Mouse (Mus musculus): ENCODE results near the gene Sbk2. TPM values are rescaled to one million over a fixed set of nuclear protein-coding genes. Genes with fewer than 3 reads are reported as not detected.

Sbk2 gene
- not detected for total RNA-seq (2023)

GRCm38 (mm10) chr7:4964272-4964671 lies at the start of gene Sbk2:
Gene Sbk2 (minus strand): TSS chr7:4964406.

GRCm38 (mm10) chr7:4996003-4996895 lies 32.0 kb upstream of the Sbk2 start, which contains the start of gene Zfp579:
Gene Zfp579 (minus strand): TSS chr7:4996158.

DNA sequence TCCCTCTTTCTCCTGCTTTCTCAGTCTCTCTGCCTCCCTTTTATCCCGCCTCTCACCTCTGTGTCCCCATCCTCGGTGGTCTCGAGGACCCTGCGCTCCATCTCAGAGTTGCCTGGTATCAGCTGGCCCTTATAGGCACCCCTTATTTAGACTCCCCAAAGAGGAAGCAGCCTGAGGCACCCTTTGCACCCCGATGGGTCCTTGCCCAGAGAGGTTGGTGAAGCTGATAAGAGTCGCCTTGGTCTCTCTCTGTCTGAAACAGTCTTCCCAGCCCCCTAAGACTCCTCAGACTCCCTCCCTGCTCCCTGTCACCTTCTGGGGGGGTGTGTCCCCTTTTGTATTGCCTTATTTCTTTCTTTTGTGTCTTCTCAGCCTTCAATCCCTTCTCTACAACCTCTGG lies 6.9 kb upstream of the Sbk2 start, which contains the start of gene Sbk3:
Gene Sbk3, minus strand, starts transcription at position 101 of the 400 bp plus-strand sequence.

GRCm38 (mm10) chr7:4925441-4926381 lies 38.5 kb downstream of the Sbk2 start, which contains the start of gene Ssc5d:
Gene Ssc5d (plus strand): TSS chr7:4925785.

GRCm38 (mm10) chr7:4921824-4922482 lies 42.3 kb downstream of the Sbk2 start, which contains the start of gene Nat14:
Gene Nat14 (plus strand): TSS chr7:4922028.

DNA sequence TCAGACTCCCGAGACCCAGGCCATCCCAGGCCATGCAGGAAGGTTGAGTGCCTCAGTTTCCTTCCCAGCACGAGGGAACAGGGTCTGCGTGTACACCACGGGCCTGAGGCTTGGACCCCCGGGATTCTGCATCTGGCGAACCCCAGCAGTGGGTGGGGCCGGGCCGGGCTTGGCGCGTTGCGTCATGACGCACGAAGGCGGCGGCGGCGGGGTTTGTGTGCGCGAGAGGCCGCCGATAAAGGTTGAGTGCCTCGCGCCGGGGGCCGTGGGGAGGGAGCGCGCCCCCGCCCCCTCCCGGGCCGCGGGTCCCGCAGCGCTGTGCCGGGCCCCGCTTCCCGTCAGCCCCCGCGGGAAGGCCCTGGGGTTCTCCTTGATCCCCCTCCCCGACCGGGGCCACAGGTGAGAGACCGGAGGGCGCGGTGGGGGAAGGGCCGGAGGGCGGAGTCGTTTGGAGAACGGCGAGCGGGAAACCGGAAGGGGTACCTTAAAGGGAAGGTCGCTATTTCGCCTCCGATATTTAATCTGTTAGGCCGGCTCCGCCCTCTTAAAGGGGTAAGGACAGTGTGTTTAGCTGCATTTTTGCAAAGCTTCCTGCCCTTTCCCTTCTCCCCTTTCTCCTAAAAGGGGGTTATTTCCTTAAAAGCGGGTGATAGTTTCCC lies 49.1 kb downstream of the Sbk2 start, which contains the start of gene Zfp628:
Gene Zfp628, plus strand, starts transcription at position 211 of the 659 bp plus-strand sequence.

DNA sequence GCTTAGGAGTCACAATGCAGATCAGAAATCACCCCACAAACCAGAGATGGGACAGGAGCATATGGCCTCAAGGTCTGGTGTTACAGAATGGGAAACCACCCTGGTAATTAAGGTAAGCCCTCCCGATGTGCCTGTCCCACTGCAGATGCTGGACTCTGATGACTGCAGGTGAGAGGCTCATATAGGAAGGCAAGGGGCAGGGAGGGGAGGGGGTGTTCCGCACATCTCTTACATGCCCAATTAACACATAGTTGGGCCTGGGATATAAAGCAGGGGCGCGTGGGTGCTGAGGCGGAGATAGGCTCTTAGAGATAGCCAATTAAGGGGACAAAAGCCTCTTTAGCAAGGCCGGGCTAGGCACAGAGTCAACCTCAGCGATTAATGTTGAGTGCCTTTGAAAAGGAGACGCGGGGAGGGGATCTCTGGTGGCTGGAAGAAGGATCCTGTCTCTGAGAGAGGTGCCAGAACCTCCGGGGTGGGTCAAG lies 57.7 kb downstream of the Sbk2 start, which contains the start of gene Gm36210:
Gene Gm36210, minus strand, starts transcription at position 51 of the 485 bp plus-strand sequence.

Other genes starting within 250 kb of the Sbk2 start
- gene Tmem150b, start 239.2 kb downstream of the Sbk2 start, total RNA-seq (2023): 10 to 100 TPM; 30.4 to 32.3 TPM
- 100 to 1,000 TPM; 133 to 143 TPM for gene Kmt5c, start 224.3 kb downstream of the Sbk2 start, total RNA-seq (2023)
- 10 to 100 TPM; 14.3 to 17.8 TPM for gene Cox6b2, start 211.3 kb downstream of the Sbk2 start, total RNA-seq (2023)
- not detected for gene Fam71e2, start 193.1 kb downstream of the Sbk2 start, total RNA-seq (2023)
- not detected for gene Il11, start 181.5 kb downstream of the Sbk2 start, total RNA-seq (2023)
- gene Tmem190, start 181.5 kb downstream of the Sbk2 start, total RNA-seq (2023): not detected
- gene Tmem238, start 174.8 kb downstream of the Sbk2 start, total RNA-seq (2023): 1 to 10 TPM; 1.3 to 1.9 TPM
- gene Rpl28, start 171.5 kb downstream of the Sbk2 start, total RNA-seq (2023): 1,000 to 10,000 TPM; 1,418 to 1,752 TPM
- gene Ube2s, start 151.8 kb downstream of the Sbk2 start, total RNA-seq (2023): 100 to 1,000 TPM; 114 to 117 TPM
- 1 to 10 TPM; 1.2 to 1.5 TPM for gene Shisa7, start 119.7 kb downstream of the Sbk2 start, total RNA-seq (2023)
- 1 to 10 TPM; 6.4 to 7.2 TPM for gene Isoc2b, start 94.1 kb downstream of the Sbk2 start, total RNA-seq (2023)
- gene Isoc2a, start 87.3 kb downstream of the Sbk2 start, total RNA-seq (2023): 10 to 100 TPM; 11.6 to 14.8 TPM
- gene Gm36210, start 57.9 kb downstream of the Sbk2 start, total RNA-seq (2023): not detected
- 10 to 100 TPM; 17.1 to 18.6 TPM for gene Zfp628, start 49.2 kb downstream of the Sbk2 start, total RNA-seq (2023)
- 1 to 10 TPM; 3.6 to 6.4 TPM for gene Nat14, start 42.4 kb downstream of the Sbk2 start, total RNA-seq (2023)
- under 1 TPM in 1 of 2 experiments, not detected in 1; 0.12 TPM for gene Ssc5d, start 38.6 kb downstream of the Sbk2 start, total RNA-seq (2023)
- not detected for gene Sbk3, start 6.8 kb upstream of the Sbk2 start, total RNA-seq (2023)
- 1 to 10 TPM; 6.0 to 6.5 TPM for gene Zfp579, start 31.8 kb upstream of the Sbk2 start, total RNA-seq (2023)
- gene Zfp524, start 50.0 kb upstream of the Sbk2 start, total RNA-seq (2023): 10 to 100 TPM; 16.2 to 20.5 TPM
- 10 to 100 TPM; 35.3 to 42.1 TPM for gene Fiz1, start 50.3 kb upstream of the Sbk2 start, total RNA-seq (2023)
- not detected for gene Gm44973, start 51.1 kb upstream of the Sbk2 start, total RNA-seq (2023)
- 10 to 100 TPM; 29.5 to 31.5 TPM for gene Zfp865, start 56.0 kb upstream of the Sbk2 start, total RNA-seq (2023)
- gene Ccdc106, start 56.1 kb upstream of the Sbk2 start, total RNA-seq (2023): 1 to 10 TPM in 1 of 2 experiments, under 1 TPM in 1; 0.86 to 1.5 TPM
- under 1 TPM in 1 of 2 experiments, not detected in 1; 0.76 TPM for gene 4632433K11Rik, start 69.7 kb upstream of the Sbk2 start, total RNA-seq (2023)
- gene Zfp784, start 74.0 kb upstream of the Sbk2 start, total RNA-seq (2023): 1 to 10 TPM; 3.2 to 3.4 TPM
- gene Zfp580, start 87.1 kb upstream of the Sbk2 start, total RNA-seq (2023): 1 to 10 TPM in 1 of 2 experiments, not detected in 1; 1.3 TPM
- gene U2af2, start 97.7 kb upstream of the Sbk2 start, total RNA-seq (2023): 100 to 1,000 TPM; 287 to 299 TPM
- gene Epn1, start 115.8 kb upstream of the Sbk2 start, total RNA-seq (2023): 100 to 1,000 TPM; 235 to 258 TPM
- not detected for gene Rfpl4, start 152.5 kb upstream of the Sbk2 start, total RNA-seq (2023)
- under 1 TPM; 0.55 to 0.66 TPM for gene Rasl2-9, start 161.5 kb upstream of the Sbk2 start, total RNA-seq (2023)
- not detected for gene Vmn1r55, start 185.3 kb upstream of the Sbk2 start, total RNA-seq (2023)
- gene Vmn1r56, start 232.3 kb upstream of the Sbk2 start, total RNA-seq (2023): not detected